Mouse (Mus musculus) E14TG2a.4 (cell line): ENCODE measurements around the gene Prpf38b.

ENCODE experiments used
- CTCF ChIP-seq: conservative IDR thresholded peaks from 2 replicates; pipeline ENCODE4 v1.5.1; 2014; ENCODE audit warnings: low read length
- NANOG ChIP-seq: IDR thresholded peaks from 2 replicates; pipeline ENCODE4 v1.6.1; 2014; ENCODE audit warnings: borderline replicate concordance, low read length, mixed read lengths

GRCm38 (mm10) chr3:108921822-108922221, 10.3 kb upstream of the Prpf38b start:
- TF ChIP-seq CTCF (no peak), NANOG (no peak)
